Mouse (Mus musculus) lung, embryonic 14.5 days (tissue): Measurements from ENCODE around the gene Slc25a25. TPM values are rescaled to one million over a fixed set of nuclear protein-coding genes. Genes with fewer than 3 reads are reported as not detected.

Experiments
- ATAC-seq: fragments of 200-750 bp; cut with Nextera tagmentation; 2 replicates; pipeline ENCODE4 v1.8.0; 2017; ENCODE audit warnings: mild to moderate bottlenecking, moderate TSS enrichment, moderate library complexity; ENCODE audit not compliant: insufficient read depth
- DNase-seq: peaks from one replicate; pipeline ENCODE4 v3.0.0-alpha.2; 2015
- H3K27ac ChIP-seq: fragments of 300-500 bp; sonication (generic); 2 replicates; pipeline ENCODE4 v1.5.1; 2014; ENCODE audit warnings: low read depth, mild to moderate bottlenecking, moderate library complexity
- H3K27me3 ChIP-seq: fragments of 300-500 bp; sonication (generic); 2 replicates; pipeline ENCODE4 v1.6.1; 2014; ENCODE audit warnings: low read length, control low read depth; ENCODE audit not compliant: insufficient read depth
- H3K36me3 ChIP-seq: fragments of 300-500 bp; sonication (generic); 2 replicates; pipeline ENCODE4 v1.6.1; 2014; ENCODE audit warnings: control low read depth; ENCODE audit not compliant: insufficient read depth
- H3K4me1 ChIP-seq: fragments of 300-500 bp; sonication (generic); 2 replicates; pipeline ENCODE4 v1.6.1; 2014; ENCODE audit warnings: antibody characterized with exemption, control low read depth; ENCODE audit not compliant: insufficient read depth
- H3K4me2 ChIP-seq: fragments of 300-500 bp; sonication (generic); 2 replicates; pipeline ENCODE4 v1.6.1; 2014; ENCODE audit warnings: mild to moderate bottlenecking
- H3K4me3 ChIP-seq: fragments of 300-500 bp; sonication (generic); 2 replicates; pipeline ENCODE4 v1.5.1; 2014; ENCODE audit warnings: low read depth, low read length
- H3K9ac ChIP-seq: fragments of 300-500 bp; sonication (generic); 2 replicates; pipeline ENCODE4 v1.6.1; 2014
- H3K9me3 ChIP-seq: fragments of 300-500 bp; sonication (generic); 2 replicates; pipeline ENCODE4 v1.6.1; 2016; ENCODE audit warnings: low read depth, low read length, control low read depth
- CTCF ChIP-seq: IDR thresholded peaks from 2 replicates; pipeline ENCODE4 v1.5.1; 2016; ENCODE audit warnings: antibody characterized with exemption, low read depth
- WGBS: fragments of 180-500 bp; shearing (Covaris S2); extraction: QIAGEN DNeasy Blood & Tissue Kit; methylation state at CpG from one replicate; pipeline ENCODE4 v1.1.7; 2014; 5-methylcytosine and 5-hydroxymethylcytosine counted together
- polyA plus RNA-seq: library from polyadenylated mRNA; unstranded; fragments of >200 nt; fragmentation: Nextera tagmentation; extraction: Ambion mirVana; gene quantifications from 2 replicates; pipeline ENCODE4 v1.2.1, GENCODE M21; 2014

Gene Slc25a25
- polyA plus RNA-seq, 1 experiment from 2014 or later, result 19.5 TPM

DNA sequence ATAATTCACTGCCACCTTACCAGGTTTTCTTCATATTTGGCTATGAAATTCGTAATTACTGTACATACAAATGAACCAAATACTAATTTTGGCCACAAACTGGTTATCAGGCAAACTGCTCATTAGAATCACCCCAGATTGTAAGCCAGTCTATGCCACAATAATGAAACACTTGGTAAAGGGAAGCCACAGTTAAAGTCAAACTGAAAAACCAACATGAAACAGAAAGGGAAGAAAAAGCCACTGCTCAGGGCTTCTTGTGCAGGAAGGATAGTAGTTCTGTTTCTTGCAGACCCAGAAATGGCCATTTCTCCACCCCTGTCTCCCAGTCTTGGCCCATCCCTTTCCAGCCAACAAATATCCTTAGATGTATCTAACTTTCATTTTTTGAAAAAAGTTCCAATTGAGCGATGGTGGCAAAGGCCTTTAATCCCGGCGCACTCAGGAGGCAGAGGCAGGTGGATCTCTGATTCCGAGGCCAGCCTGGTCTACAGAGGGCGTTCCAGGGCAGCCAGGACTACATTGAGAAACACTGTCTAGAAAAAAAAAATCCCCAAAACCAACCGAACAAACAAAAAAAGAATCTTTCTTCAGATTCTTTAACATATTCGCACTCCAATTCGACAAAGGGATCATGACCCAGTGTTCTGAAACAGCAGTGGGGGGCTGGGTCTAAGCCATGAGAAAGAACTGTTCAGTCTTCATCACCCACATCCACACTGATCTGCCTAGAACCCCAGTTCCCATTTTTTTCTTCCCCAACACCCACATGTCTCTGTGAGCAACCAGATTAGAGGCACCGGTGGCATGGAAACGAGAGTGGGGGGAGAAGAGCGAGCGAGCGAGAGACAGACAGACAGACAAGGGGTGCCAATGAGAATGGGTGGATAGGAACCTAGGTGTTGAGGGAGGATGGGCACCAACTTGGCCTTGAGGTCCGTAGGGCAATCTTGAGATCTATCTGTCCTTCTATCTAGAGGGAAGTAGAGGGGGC, 1.2 kb downstream of the Slc25a25 start, which contains the start of gene Naif1:
Gene Naif1, plus strand, starts transcription at position 697 of the 994 bp plus-strand sequence.
- Histone ChIP-seq H3K9me3 (no peaks in the 10 kb centered on the region), H3K27ac (peak within 1 kb of the TSS; percentile 92), H3K36me3 (peaks cover 10% of the 10 kb centered on the region; the same call in 1 of the 2 replicates), H3K4me3 (peak within 1 kb of the TSS; percentile 82), H3K9ac (peak within 1 kb of the TSS; percentile 77), H3K27me3 (no peaks in the 10 kb centered on the region), H3K4me1 (peaks cover 18% of the 10 kb centered on the region; the same call in 1 of the 2 replicates), H3K4me2 (peak within 1 kb of the TSS; percentile 94)
- DNase-seq (no peak), ATAC-seq (no peak)
- WGBS, result 72% methylated on average over 15 of the region's 15 CpGs
- no peak for TF ChIP-seq CTCF

DNA sequence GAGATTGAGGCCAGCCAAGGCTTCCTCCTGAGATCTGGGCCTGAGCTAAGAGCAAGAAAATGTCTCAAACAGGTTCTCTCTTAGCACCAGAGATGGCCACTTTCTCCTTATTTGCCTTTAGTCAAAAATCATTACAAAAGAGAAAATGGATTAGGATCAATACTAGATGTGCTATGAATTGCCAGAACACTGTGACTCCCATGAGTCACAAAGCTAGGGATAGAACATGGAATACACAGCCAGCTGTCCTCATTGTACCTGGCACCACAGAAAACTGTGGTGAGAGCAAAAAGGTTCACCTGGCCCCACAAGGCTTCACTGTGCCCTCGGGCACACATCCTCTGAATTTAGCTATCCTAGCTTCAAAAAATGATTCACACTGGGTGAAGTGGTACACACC, 2.8 kb downstream of the Slc25a25 start:
- H3K9me3 ChIP-seq, result no peaks in the 10 kb centered on the region
- H3K4me2 ChIP-seq, result no peak overlapping the region
- DNase-seq (no peak), ATAC-seq (no peak)
- WGBS, result 93% methylated on average over 1 of the region's 1 CpGs
- H3K27me3 ChIP-seq, result no peaks in the 10 kb centered on the region
- peak overlapping the region; percentile 55; the same call in 1 of the 2 replicates for H3K27ac ChIP-seq
- peaks cover 22% of the 10 kb centered on the region for H3K36me3 ChIP-seq
- peaks cover 18% of the 10 kb centered on the region; the same call in 1 of the 2 replicates for H3K4me1 ChIP-seq
- H3K9ac ChIP-seq, result no peak overlapping the region; the same call in 1 of the 2 replicates
- H3K4me3 ChIP-seq, result no peak overlapping the region
- no peak for TF ChIP-seq CTCF

GRCm38 (mm10) chr2:32447264-32447936, 3.8 kb downstream of the Slc25a25 start:
- 37% methylated on average over 9 of the region's 9 CpGs for WGBS
- no peak overlapping the region for H3K4me3 ChIP-seq
- H3K4me2 ChIP-seq, result peak overlapping the region; percentile 54
- DNase-seq, result peak; percentile 82
- H3K36me3 ChIP-seq, result peaks cover 24% of the 10 kb centered on the region
- peak overlapping the region; percentile 95 for H3K27ac ChIP-seq
- H3K9ac ChIP-seq, result peak overlapping the region; percentile 49
- H3K27me3 ChIP-seq, result no peaks in the 10 kb centered on the region
- H3K4me1 ChIP-seq, result peaks cover 13% of the 10 kb centered on the region; the same call in 1 of the 2 replicates
- no peak for ATAC-seq
- TF ChIP-seq CTCF, result 0 out of 2 replicates have a peak, but pooled peaks have one; percentile 11
- no peaks in the 10 kb centered on the region for H3K9me3 ChIP-seq

- Histone ChIP-seq H3K4me1 (peaks cover 10% of the 10 kb centered on the region; the same call in 1 of the 2 replicates), H3K36me3 (peaks cover 24% of the 10 kb centered on the region), H3K27me3 (no peaks in the 10 kb centered on the region), H3K4me2 (no peak overlapping the region), H3K4me3 (no peak overlapping the region), H3K27ac (no peak overlapping the region), H3K9ac (no peak overlapping the region), H3K9me3 (no peaks in the 10 kb centered on the region)
- DNase-seq, result no peak
- ATAC-seq, result no peak
- no peak for TF ChIP-seq CTCF
- 81% methylated on average over 1 of the region's 1 CpGs for WGBS
Measured at GRCm38 (mm10) chr2:32445535-32445934, 5.7 kb downstream of the Slc25a25 start.

- 87% methylated on average over 2 of the region's 2 CpGs for WGBS
- Histone ChIP-seq H3K9me3 (no peaks in the 10 kb centered on the region), H3K27me3 (no peaks in the 10 kb centered on the region), H3K9ac (no peak overlapping the region), H3K27ac (no peak overlapping the region), H3K4me2 (no peak overlapping the region), H3K4me3 (no peak overlapping the region), H3K36me3 (peaks cover 24% of the 10 kb centered on the region), H3K4me1 (peaks cover 15% of the 10 kb centered on the region; the same call in 1 of the 2 replicates)
- no peak for TF ChIP-seq CTCF
- ATAC-seq, result no peak
- DNase-seq, result no peak
Measured at GRCm38 (mm10) chr2:32441550-32441949, 9.7 kb downstream of the Slc25a25 start.

GRCm38 (mm10) chr2:32440632-32441031, 10.6 kb downstream of the Slc25a25 start:
- ATAC-seq, result no peak
- H3K9me3 ChIP-seq, result no peaks in the 10 kb centered on the region
- H3K4me2 ChIP-seq, result no peak overlapping the region

More at GRCm38 (mm10) chr2:32440632-32441031, 10.6 kb downstream of the Slc25a25 start:
- no peak for DNase-seq
- Histone ChIP-seq H3K4me1 (peaks cover 15% of the 10 kb centered on the region; the same call in 1 of the 2 replicates), H3K27ac (no peak overlapping the region), H3K27me3 (no peaks in the 10 kb centered on the region), H3K4me3 (no peak overlapping the region), H3K36me3 (peaks cover 20% of the 10 kb centered on the region), H3K9ac (no peak overlapping the region)
- no peak for TF ChIP-seq CTCF
- whole genome bisulfite sequencing, result 72% methylated on average over 1 of the region's 1 CpGs
